20 mouse cellular contexts compared by ENCODE assay signal in genomic region chr4:142845066-142845696, GRCm38 (mm10).
A peak's percentile ranks its signal among the peaks of the same experiment; 100 is the strongest.
DNase-seq lines count a peak whose midpoint lies in the region; ATAC-seq and TF ChIP-seq lines count a peak whose summit lies in the region.
"Had no signal": no experiment of that assay in that cellular context is flagged by ENCODE, and none has a peak within 500 bp of the region (broad histone marks: within the 10 kb centered on the region; RNA-seq: fewer than 3 reads in every experiment).

No protein-coding gene starts in this region.

- H3K9ac ChIP-seq in embryonic facial prominence, embryonic 13.5 days, result no peak overlapping the region
- no peak overlapping the region for H3K9ac ChIP-seq in intestine, embryonic 15.5 days
- H3K9ac ChIP-seq in intestine, postnatal 0 days (ENCODE audit: low read depth, low read length), result no peak overlapping the region
- H3K9ac ChIP-seq in lung, embryonic 16.5 days (ENCODE audit: low read length), result no peak overlapping the region
- H3K9ac ChIP-seq in liver, embryonic 12.5 days, result no peak overlapping the region
- H3K9ac ChIP-seq: limb, embryonic 15.5 days; neural tube, embryonic 13.5 days had no signal

- no peak for DNase-seq in embryonic facial prominence, embryonic 10.5 days (ENCODE audit: low spot score)
- no peak for DNase-seq in lung, adult 2 months
- DNase-seq in brain, adult 2 months (ENCODE audit: low read depth, low spot score), result peak; percentile 58
- DNase-seq: adrenal gland, postnatal 10 days; cerebellum, postnatal 10 days; lung, postnatal 36 days; retina, postnatal 1 day; spleen, adult 18-20 months; thymus, postnatal 36 days had no signal

- no peaks in the 10 kb centered on the region for H3K36me3 ChIP-seq in embryonic facial prominence, embryonic 13.5 days
- H3K36me3 ChIP-seq in embryonic facial prominence, embryonic 10.5 days (replicated peaks), result no peaks in the 10 kb centered on the region
- H3K36me3 ChIP-seq in intestine, embryonic 15.5 days, result no peaks in the 10 kb centered on the region
- H3K36me3 ChIP-seq in intestine, postnatal 0 days (ENCODE audit: control insufficient read depth, insufficient read depth), result no peaks in the 10 kb centered on the region
- no peaks in the 10 kb centered on the region for H3K36me3 ChIP-seq in lung, embryonic 16.5 days (ENCODE audit: control insufficient read depth, insufficient read depth, low read length)
- no peaks in the 10 kb centered on the region for H3K36me3 ChIP-seq in liver, embryonic 12.5 days
- H3K36me3 ChIP-seq: forebrain, embryonic 10.5 days; limb, embryonic 15.5 days; neural tube, embryonic 13.5 days had no signal

- TF ChIP-seq POLR2A in lung, adult 2 months (IDR thresholded peaks at IDR 0.05; ENCODE audit: borderline replicate concordance, extremely low read depth, low read depth, low read length), result no peak

- TF ChIP-seq CTCF in intestine, postnatal 0 days (IDR thresholded peaks at IDR 0.05; ENCODE audit: low read depth), result no peak
- TF ChIP-seq CTCF in lung, adult 2 months (IDR thresholded peaks at IDR 0.05; ENCODE audit: insufficient read depth, low read length), result no peak

- H3K4me2 ChIP-seq in embryonic facial prominence, embryonic 13.5 days, result no peak overlapping the region
- H3K4me2 ChIP-seq in intestine, embryonic 15.5 days (replicated peaks), result no peak overlapping the region
- no peak overlapping the region for H3K4me2 ChIP-seq in intestine, postnatal 0 days (replicated peaks; ENCODE audit: low read depth)
- H3K4me2 ChIP-seq in lung, embryonic 16.5 days (ENCODE audit: low read depth, low read length), result no peak overlapping the region
- no peak overlapping the region for H3K4me2 ChIP-seq in liver, embryonic 12.5 days
- H3K4me2 ChIP-seq: limb, embryonic 15.5 days; neural tube, embryonic 13.5 days had no signal

- H3K4me1 ChIP-seq in embryonic facial prominence, embryonic 13.5 days, result peaks cover 14% of the 10 kb centered on the region; the same call in 1 of the 2 replicates
- H3K4me1 ChIP-seq in embryonic facial prominence, embryonic 10.5 days, result no peaks in the 10 kb centered on the region
- H3K4me1 ChIP-seq in intestine, embryonic 15.5 days (replicated peaks), result no peaks in the 10 kb centered on the region
- H3K4me1 ChIP-seq in intestine, postnatal 0 days (replicated peaks; ENCODE audit: control insufficient read depth, insufficient read depth, low read length), result peaks cover 2% of the 10 kb centered on the region; the same call in 1 of the 2 replicates
- peaks cover 7% of the 10 kb centered on the region for H3K4me1 ChIP-seq in lung, embryonic 16.5 days (replicated peaks; ENCODE audit: control insufficient read depth, insufficient read depth, low read length)
- H3K4me1 ChIP-seq in lung, adult 2 months (ENCODE audit: control insufficient read depth, insufficient read depth, low read length), result no peaks in the 10 kb centered on the region
- H3K4me1 ChIP-seq in liver, embryonic 12.5 days, result no peaks in the 10 kb centered on the region
- H3K4me1 ChIP-seq: forebrain, embryonic 10.5 days; neural tube, embryonic 13.5 days had no signal

- no peaks in the 10 kb centered on the region for H3K27me3 ChIP-seq in embryonic facial prominence, embryonic 13.5 days
- no peaks in the 10 kb centered on the region for H3K27me3 ChIP-seq in embryonic facial prominence, embryonic 10.5 days (replicated peaks; ENCODE audit: low read depth, poor library complexity, severe bottlenecking)
- no peaks in the 10 kb centered on the region for H3K27me3 ChIP-seq in intestine, embryonic 15.5 days (replicated peaks)
- no peaks in the 10 kb centered on the region for H3K27me3 ChIP-seq in intestine, postnatal 0 days (replicated peaks; ENCODE audit: control insufficient read depth, insufficient read depth, low read length)
- no peaks in the 10 kb centered on the region for H3K27me3 ChIP-seq in lung, embryonic 16.5 days (ENCODE audit: control insufficient read depth, insufficient read depth, low read depth, low read length)
- H3K27me3 ChIP-seq in liver, embryonic 12.5 days (replicated peaks), result no peaks in the 10 kb centered on the region
- H3K27me3 ChIP-seq: CH12.LX; limb, embryonic 15.5 days; neural tube, embryonic 13.5 days; Patski had no signal

- H3K4me3 ChIP-seq in embryonic facial prominence, embryonic 13.5 days, result no peak overlapping the region
- H3K4me3 ChIP-seq in embryonic facial prominence, embryonic 10.5 days, result no peak overlapping the region
- H3K4me3 ChIP-seq in intestine, embryonic 15.5 days (replicated peaks), result no peak overlapping the region
- H3K4me3 ChIP-seq in intestine, postnatal 0 days (ENCODE audit: low read depth, low read length), result no peak overlapping the region
- H3K4me3 ChIP-seq in lung, embryonic 16.5 days (ENCODE audit: low read length), result no peak overlapping the region
- H3K4me3 ChIP-seq in lung, adult 2 months (replicated peaks; ENCODE audit: extremely low read depth, low read depth, low read length), result no peak overlapping the region
- no peak overlapping the region for H3K4me3 ChIP-seq in liver, embryonic 12.5 days
- H3K4me3 ChIP-seq: forebrain, embryonic 10.5 days; limb, embryonic 15.5 days; neural tube, embryonic 13.5 days had no signal

- H3K27ac ChIP-seq in embryonic facial prominence, embryonic 13.5 days, result peak overlapping the region; percentile 18; the same call in 1 of the 2 replicates
- H3K27ac ChIP-seq in embryonic facial prominence, embryonic 10.5 days (replicated peaks), result no peak overlapping the region
- H3K27ac ChIP-seq in intestine, embryonic 15.5 days, result no peak overlapping the region
- no peak overlapping the region for H3K27ac ChIP-seq in intestine, postnatal 0 days (ENCODE audit: low read depth, low read length)
- no peak overlapping the region for H3K27ac ChIP-seq in lung, embryonic 16.5 days (ENCODE audit: low read length)
- no peak overlapping the region for H3K27ac ChIP-seq in liver, embryonic 12.5 days
- H3K27ac ChIP-seq: forebrain, embryonic 10.5 days; neural tube, embryonic 13.5 days had no signal

- no peaks in the 10 kb centered on the region for H3K9me3 ChIP-seq in embryonic facial prominence, embryonic 13.5 days
- H3K9me3 ChIP-seq in embryonic facial prominence, embryonic 10.5 days, result no peaks in the 10 kb centered on the region
- H3K9me3 ChIP-seq in intestine, embryonic 15.5 days, result no peaks in the 10 kb centered on the region
- no peaks in the 10 kb centered on the region for H3K9me3 ChIP-seq in intestine, postnatal 0 days (ENCODE audit: control insufficient read depth)
- H3K9me3 ChIP-seq in lung, embryonic 16.5 days (ENCODE audit: control insufficient read depth, low read length), result no peaks in the 10 kb centered on the region
- no peaks in the 10 kb centered on the region for H3K9me3 ChIP-seq in liver, embryonic 12.5 days (replicated peaks)
- H3K9me3 ChIP-seq: forebrain, embryonic 10.5 days; limb, embryonic 15.5 days; neural tube, embryonic 13.5 days had no signal

- WGBS in embryonic facial prominence, embryonic 13.5 days, result 40% methylated on average over 6 of the region's 6 CpGs
- WGBS in embryonic facial prominence, embryonic 10.5 days, result 90% methylated on average over 6 of the region's 6 CpGs
- WGBS in intestine, embryonic 15.5 days, result 45% methylated on average over 6 of the region's 6 CpGs
- 39% methylated on average over 6 of the region's 6 CpGs for WGBS in intestine, postnatal 0 days
- 32% methylated on average over 6 of the region's 6 CpGs for WGBS in lung, embryonic 16.5 days
- 28% methylated on average over 6 of the region's 6 CpGs for WGBS in lung, adult 2 months
- 57% methylated on average over 6 of the region's 6 CpGs for WGBS in liver, embryonic 12.5 days (ENCODE audit: insufficient replicate concordance)

- ATAC-seq in embryonic facial prominence, embryonic 13.5 days (ENCODE audit: insufficient number of reproducible peaks, insufficient read depth, low FRiP score, low TSS enrichment, low read depth), result no peak
- ATAC-seq in intestine, embryonic 15.5 days, result peak; percentile 36; the same call in 1 of the 2 replicates
- ATAC-seq in intestine, postnatal 0 days, result no peak
- ATAC-seq in lung, embryonic 16.5 days (ENCODE audit: low read depth), result peak; percentile 69; the same call in 1 of the 2 replicates
- ATAC-seq in liver, embryonic 12.5 days, result no peak
- ATAC-seq: midbrain, embryonic 16.5 days; Patski had no signal

Comparison
In these comparisons a context has a peak if more than half of its experiments do, and no peak if none do; other contexts are left out.
1. ATAC-seq: peak in intestine, embryonic 15.5 days (single experiment) and lung, embryonic 16.5 days (single experiment); none in embryonic facial prominence, embryonic 13.5 days (single experiment), intestine, postnatal 0 days (single experiment) and liver, embryonic 12.5 days (single experiment).